Mouse (Mus musculus): Measurements from ENCODE around the gene Eya2. TPM values are rescaled to one million over a fixed set of nuclear protein-coding genes. Genes with fewer than 3 reads are reported as not detected.

Gene Eya2
- polyA plus RNA-seq, 1 experiment: 1.4 TPM

- no peak overlapping the region for H3K4me3 ChIP-seq (ENCODE audit: control insufficient read depth, low read depth, low read length)
- no peaks in the 10 kb centered on the region for H3K27me3 ChIP-seq (ENCODE audit: control insufficient read depth, insufficient read depth, low read length)
- H3K27ac ChIP-seq (ENCODE audit: control insufficient read depth, insufficient read depth, low read depth, low read length): no peak overlapping the region
- no peak for TF ChIP-seq CTCF (IDR thresholded peaks at IDR 0.05; ENCODE audit: control insufficient read depth, insufficient read depth, insufficient replicate concordance, low read depth, low read length)
- no peak for TF ChIP-seq POLR2A (IDR thresholded peaks at IDR 0.05; ENCODE audit: control insufficient read depth, low read depth, low read length)
- H3K36me3 ChIP-seq (ENCODE audit: control insufficient read depth, insufficient read depth, low read length): no peaks in the 10 kb centered on the region
- no peaks in the 10 kb centered on the region for H3K4me1 ChIP-seq (ENCODE audit: control insufficient read depth, insufficient read depth, low read length)
Measured at GRCm38 (mm10) chr2:165809901-165810477, 215.2 kb downstream of the Eya2 start.

- Histone ChIP-seq H3K27me3 (ENCODE audit: control insufficient read depth, insufficient read depth, low read length) (no peaks in the 10 kb centered on the region), H3K4me1 (ENCODE audit: control insufficient read depth, insufficient read depth, low read length) (no peaks in the 10 kb centered on the region), H3K36me3 (ENCODE audit: control insufficient read depth, insufficient read depth, low read length) (no peaks in the 10 kb centered on the region), H3K4me3 (ENCODE audit: control insufficient read depth, low read depth, low read length) (no peak overlapping the region), H3K27ac (ENCODE audit: control insufficient read depth, insufficient read depth, low read depth, low read length) (no peak overlapping the region)
- TF ChIP-seq CTCF (IDR thresholded peaks at IDR 0.05; ENCODE audit: control insufficient read depth, insufficient read depth, insufficient replicate concordance, low read depth, low read length): peak; percentile 39; the same call in 1 of the 2 replicates
- no peak for TF ChIP-seq POLR2A (IDR thresholded peaks at IDR 0.05; ENCODE audit: control insufficient read depth, low read depth, low read length)
Measured at GRCm38 (mm10) chr2:165811536-165811935, 216.7 kb downstream of the Eya2 start.

- Histone ChIP-seq H3K4me3 (ENCODE audit: control insufficient read depth, low read depth, low read length) (no peak overlapping the region), H3K4me1 (ENCODE audit: control insufficient read depth, insufficient read depth, low read length) (no peaks in the 10 kb centered on the region), H3K27me3 (ENCODE audit: control insufficient read depth, insufficient read depth, low read length) (no peaks in the 10 kb centered on the region), H3K27ac (ENCODE audit: control insufficient read depth, insufficient read depth, low read depth, low read length) (no peak overlapping the region), H3K36me3 (ENCODE audit: control insufficient read depth, insufficient read depth, low read length) (no peaks in the 10 kb centered on the region)
- TF ChIP-seq CTCF (IDR thresholded peaks at IDR 0.05; ENCODE audit: control insufficient read depth, insufficient read depth, insufficient replicate concordance, low read depth, low read length): no peak
- TF ChIP-seq POLR2A (IDR thresholded peaks at IDR 0.05; ENCODE audit: control insufficient read depth, low read depth, low read length): no peak
Measured at GRCm38 (mm10) chr2:165812889-165813288, 218.1 kb downstream of the Eya2 start.

GRCm38 (mm10) chr2:165815103-165815880 lies 220.5 kb downstream of the Eya2 start:
- Histone ChIP-seq H3K4me3 (ENCODE audit: control insufficient read depth, low read depth, low read length) (no peak overlapping the region), H3K27me3 (ENCODE audit: control insufficient read depth, insufficient read depth, low read length) (no peaks in the 10 kb centered on the region), H3K27ac (ENCODE audit: control insufficient read depth, insufficient read depth, low read depth, low read length) (no peak overlapping the region), H3K36me3 (ENCODE audit: control insufficient read depth, insufficient read depth, low read length) (no peaks in the 10 kb centered on the region), H3K4me1 (ENCODE audit: control insufficient read depth, insufficient read depth, low read length) (no peaks in the 10 kb centered on the region; the same call in 1 of the 2 replicates)
- no peak for TF ChIP-seq CTCF (IDR thresholded peaks at IDR 0.05; ENCODE audit: control insufficient read depth, insufficient read depth, insufficient replicate concordance, low read depth, low read length)
- TF ChIP-seq POLR2A (IDR thresholded peaks at IDR 0.05; ENCODE audit: control insufficient read depth, low read depth, low read length): no peak

GRCm38 (mm10) chr2:165817437-165817836 lies 222.6 kb downstream of the Eya2 start:
- Histone ChIP-seq H3K4me3 (ENCODE audit: control insufficient read depth, low read depth, low read length) (no peak overlapping the region), H3K4me1 (ENCODE audit: control insufficient read depth, insufficient read depth, low read length) (no peaks in the 10 kb centered on the region; the same call in 1 of the 2 replicates), H3K27me3 (ENCODE audit: control insufficient read depth, insufficient read depth, low read length) (no peaks in the 10 kb centered on the region), H3K27ac (ENCODE audit: control insufficient read depth, insufficient read depth, low read depth, low read length) (no peak overlapping the region), H3K36me3 (ENCODE audit: control insufficient read depth, insufficient read depth, low read length) (no peaks in the 10 kb centered on the region)
- TF ChIP-seq POLR2A (IDR thresholded peaks at IDR 0.05; ENCODE audit: control insufficient read depth, low read depth, low read length) (no peak), CTCF (IDR thresholded peaks at IDR 0.05; ENCODE audit: control insufficient read depth, insufficient read depth, insufficient replicate concordance, low read depth, low read length) (no peak)

- no peak overlapping the region for H3K27ac ChIP-seq (ENCODE audit: control insufficient read depth, insufficient read depth, low read depth, low read length)
- H3K4me1 ChIP-seq (ENCODE audit: control insufficient read depth, insufficient read depth, low read length): no peaks in the 10 kb centered on the region; the same call in 1 of the 2 replicates
- TF ChIP-seq POLR2A (IDR thresholded peaks at IDR 0.05; ENCODE audit: control insufficient read depth, low read depth, low read length) (no peak), CTCF (IDR thresholded peaks at IDR 0.05; ENCODE audit: control insufficient read depth, insufficient read depth, insufficient replicate concordance, low read depth, low read length) (no peak)
- H3K36me3 ChIP-seq (ENCODE audit: control insufficient read depth, insufficient read depth, low read length): no peaks in the 10 kb centered on the region
- no peak overlapping the region for H3K4me3 ChIP-seq (ENCODE audit: control insufficient read depth, low read depth, low read length)
- H3K27me3 ChIP-seq (ENCODE audit: control insufficient read depth, insufficient read depth, low read length): no peaks in the 10 kb centered on the region
Measured at GRCm38 (mm10) chr2:165818570-165818969, 223.7 kb downstream of the Eya2 start.
